Mouse (Mus musculus): ENCODE data around the gene Fam213a. TPM values are rescaled to one million over a fixed set of nuclear protein-coding genes. Genes with fewer than 3 reads are reported as not detected.

The Fam213a gene
- total RNA-seq, 2 experiments from 2014 or later: 15.3 to 17.3 TPM

- DNase-seq: peak; percentile 63
These were observed 9.1 kb downstream of the Fam213a start for GRCm38 (mm10) chr14:41004201-41005141.

- DNase-seq: no peak
These were observed 12.0 kb downstream of the Fam213a start for GRCm38 (mm10) chr14:41001576-41001975.

- no peak for DNase-seq
These were observed 12.8 kb downstream of the Fam213a start for GRCm38 (mm10) chr14:41000801-41001200.

GRCm38 (mm10) chr14:40999904-41000645, 13.5 kb downstream of the Fam213a start:
- DNase-seq: no peak

- DNase-seq: no peak
These were observed 17.4 kb downstream of the Fam213a start for GRCm38 (mm10) chr14:40996171-40996570.

- no peak for DNase-seq
These were observed 21.1 kb downstream of the Fam213a start for GRCm38 (mm10) chr14:40992464-40992863.

- no peak for DNase-seq
These were observed 24.8 kb downstream of the Fam213a start for GRCm38 (mm10) chr14:40988780-40989179.

- DNase-seq: no peak
These were observed 26.4 kb downstream of the Fam213a start for GRCm38 (mm10) chr14:40987184-40987583.

- DNase-seq: no peak
These were observed 28.0 kb downstream of the Fam213a start for GRCm38 (mm10) chr14:40985635-40986034.

- DNase-seq: no peak
These were observed 33.9 kb downstream of the Fam213a start for GRCm38 (mm10) chr14:40979723-40980122.

- peak; percentile 54 for DNase-seq
These were observed 34.6 kb downstream of the Fam213a start for GRCm38 (mm10) chr14:40979002-40979401.

GRCm38 (mm10) chr14:40975127-40975721, 38.4 kb downstream of the Fam213a start:
- peak; percentile 77 for DNase-seq

- DNase-seq: no peak
These were observed 45.5 kb downstream of the Fam213a start for GRCm38 (mm10) chr14:40968051-40968450.

- DNase-seq: no peak
These were observed 46.0 kb downstream of the Fam213a start for GRCm38 (mm10) chr14:40967598-40967900.

- peak; percentile 98 for DNase-seq
These were observed 46.6 kb downstream of the Fam213a start for GRCm38 (mm10) chr14:40966862-40967597.

GRCm38 (mm10) chr14:40966392-40966861, 47.2 kb downstream of the Fam213a start, which contains the start of gene Tspan14:
Tspan14 (minus strand) TSS chr14:40966807.
- DNase-seq: no peak

- DNase-seq: no peak
These were observed 47.9 kb downstream of the Fam213a start for GRCm38 (mm10) chr14:40965507-40966356.

- DNase-seq: no peak
These were observed 48.7 kb downstream of the Fam213a start for GRCm38 (mm10) chr14:40964881-40965280.

- DNase-seq: no peak
These were observed 49.4 kb downstream of the Fam213a start for GRCm38 (mm10) chr14:40964214-40964610.

- DNase-seq: no peak
These were observed 49.9 kb downstream of the Fam213a start for GRCm38 (mm10) chr14:40963501-40964213.

Data from heart, postnatal 4 days (tissue).